Mouse (Mus musculus) CD4-positive, CD25-positive, alpha-beta regulatory T cell, adult 2 months (primary cell): ENCODE results near the gene Rnf223.

Source experiments
- DNase-seq: peaks from one replicate; pipeline ENCODE4 v3.0.0-alpha.2; 2012; ENCODE audit warnings: low read depth, low spot score

Gene Rnf223

DNA sequence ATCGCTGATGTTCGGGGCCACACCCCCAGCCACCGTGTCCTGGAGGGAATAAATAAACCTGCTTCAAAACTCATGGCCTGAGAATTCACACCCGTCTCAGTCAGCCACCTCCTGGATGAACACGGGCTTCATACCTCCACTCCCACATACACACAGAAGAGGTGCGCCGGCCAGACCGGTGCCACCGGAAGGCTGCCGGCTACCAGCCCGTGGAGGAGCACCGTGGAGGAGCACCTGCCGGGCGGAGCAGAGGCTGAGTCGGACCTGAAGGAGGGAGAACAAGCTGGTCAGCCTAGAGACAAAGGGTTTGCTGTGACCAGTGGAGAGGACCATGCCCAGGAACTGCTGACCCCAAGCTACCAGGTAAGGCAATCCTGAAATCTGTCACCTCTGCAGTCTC is at the start of gene Rnf223:
Gene Rnf223 (plus strand): TSS at position 78 of the 400 bp plus-strand sequence.
- DNase-seq = no peak

DNA sequence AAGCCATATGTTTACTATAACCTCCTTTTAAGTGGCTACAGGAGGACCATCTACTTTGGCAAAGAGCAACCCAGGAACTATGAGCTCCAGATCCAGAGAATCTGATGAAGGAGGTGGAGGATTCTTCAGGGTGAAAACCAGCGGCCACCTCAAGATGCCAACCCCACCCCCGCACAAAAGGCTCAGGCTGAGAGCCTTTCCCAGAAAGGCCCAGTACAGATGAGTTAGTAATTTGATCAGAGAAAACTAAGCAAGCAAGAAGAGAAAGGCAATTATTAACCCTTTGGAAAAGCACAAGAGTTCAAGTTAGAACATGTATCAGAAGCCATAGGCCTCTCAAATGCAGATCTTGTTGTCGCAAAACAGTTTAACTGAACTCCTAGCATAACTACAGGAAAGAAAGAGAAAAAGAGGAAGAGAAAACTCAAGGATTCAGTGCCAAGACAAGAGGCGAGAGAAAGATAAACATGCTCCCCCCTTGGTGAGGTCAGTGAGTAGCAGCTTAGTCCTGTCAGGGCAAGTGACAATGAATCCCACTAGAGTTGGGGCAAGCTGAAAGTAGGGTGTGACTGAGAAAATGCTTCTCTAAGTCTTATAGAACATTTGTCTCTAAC is 47.6 kb upstream of the Rnf223 start:
- no peak for DNase-seq

DNA sequence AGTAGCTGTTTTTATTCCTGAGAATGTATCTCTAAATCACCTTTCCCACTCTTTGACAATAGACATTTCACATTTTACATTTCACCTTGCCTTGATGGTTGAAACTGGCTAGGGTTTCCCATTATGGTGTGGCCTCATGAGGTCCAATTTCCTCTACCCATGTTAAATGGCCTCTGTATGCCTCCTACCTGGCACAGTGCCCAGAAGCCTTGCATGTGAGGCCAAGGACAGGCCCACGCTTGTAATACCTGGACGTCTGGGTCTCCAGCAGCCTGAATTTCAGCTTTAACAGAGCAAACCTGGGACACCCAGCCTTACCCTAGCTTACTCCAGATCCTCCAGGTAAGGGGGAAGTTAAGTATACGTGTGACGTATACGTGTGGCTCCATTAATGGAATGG is 47.0 kb upstream of the Rnf223 start:
- DNase-seq = no peak

DNA sequence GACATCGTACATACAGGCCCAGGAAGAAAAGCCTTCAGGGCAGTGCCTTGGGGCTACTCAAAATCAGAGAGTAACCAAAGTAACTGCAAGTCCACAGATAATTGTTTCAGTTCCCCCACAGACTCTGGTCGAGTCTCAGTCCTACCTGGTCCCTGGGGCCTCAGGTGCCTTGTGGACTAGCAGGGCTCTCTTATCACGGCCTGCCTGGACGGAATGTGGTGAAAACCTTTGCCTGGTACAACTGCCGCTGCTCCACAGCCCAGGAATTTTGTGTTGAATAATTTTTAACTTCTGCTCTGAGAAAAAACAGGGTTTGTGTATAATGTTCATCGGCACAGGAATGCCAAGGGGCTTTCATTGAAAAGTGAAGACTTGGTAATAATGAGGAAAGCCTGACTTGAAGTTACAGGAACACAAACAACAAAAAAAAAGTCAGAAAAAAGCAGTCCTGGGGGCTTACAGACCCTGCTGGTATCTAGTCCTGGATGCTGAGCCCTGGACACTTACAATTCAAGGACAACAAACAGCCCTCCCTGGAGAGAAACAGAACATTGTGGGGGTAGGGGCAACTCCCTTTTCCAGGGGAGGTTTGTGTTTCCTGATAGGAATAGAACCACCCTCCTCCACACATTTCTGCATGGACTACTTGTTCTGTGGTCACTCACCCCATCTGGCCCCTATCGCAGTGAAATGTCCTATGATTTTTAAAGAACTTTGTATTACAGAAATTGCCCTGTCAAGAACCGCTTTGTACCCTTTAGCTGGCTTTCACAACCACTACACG is 46.0 kb upstream of the Rnf223 start:
- no peak for DNase-seq

DNA sequence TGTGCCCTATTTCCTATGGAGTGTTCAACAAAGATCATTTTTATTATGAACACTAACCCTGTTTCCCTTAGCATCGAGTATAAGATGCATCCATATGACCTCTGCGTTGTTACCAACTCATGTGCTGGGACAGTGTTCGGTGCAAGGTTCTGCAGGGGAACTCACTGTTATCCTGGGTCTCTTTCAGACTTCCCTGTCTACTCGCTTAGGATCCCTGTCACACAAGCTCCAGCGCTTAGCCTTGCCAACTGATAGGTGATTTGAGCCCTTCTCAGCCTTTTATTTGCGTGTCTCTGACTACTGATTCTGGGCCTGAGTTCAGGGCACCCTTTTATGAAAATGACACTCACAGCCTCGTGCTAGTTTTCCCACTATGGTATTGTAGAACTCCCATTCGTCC is 45.1 kb upstream of the Rnf223 start:
- no peak for DNase-seq

DNA sequence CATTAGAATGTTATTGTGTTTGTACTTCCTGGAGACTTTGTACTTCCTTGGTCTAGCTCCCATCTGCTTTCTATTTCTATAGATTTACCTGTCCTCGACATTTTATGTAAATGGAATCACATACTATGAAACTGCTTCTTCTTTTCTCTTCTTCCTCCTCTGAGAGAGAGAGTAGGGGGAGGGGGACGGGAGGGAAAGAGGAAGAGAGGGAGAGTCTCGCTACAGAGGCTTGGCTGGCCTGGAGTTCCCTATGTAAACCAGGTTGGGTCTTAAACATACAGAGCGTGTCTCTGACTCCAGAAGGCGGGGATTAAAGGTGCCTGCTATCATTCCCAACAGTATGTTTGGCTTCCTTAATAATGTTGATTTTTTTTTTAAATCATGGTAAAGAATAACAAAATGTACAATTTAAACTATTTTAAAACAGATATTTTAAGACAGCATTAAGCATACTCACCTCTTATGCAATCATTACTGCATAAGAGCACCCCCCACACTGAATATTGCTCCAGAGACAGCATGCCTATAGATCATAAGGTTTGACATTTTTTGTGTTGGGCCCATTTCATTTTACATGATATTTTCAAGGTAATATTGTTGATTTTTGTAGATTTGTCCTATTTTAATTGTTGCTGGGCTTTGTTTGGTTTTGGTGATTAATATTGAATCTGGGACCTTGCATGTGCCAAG is 42.8 kb upstream of the Rnf223 start:
- DNase-seq = no peak

DNA sequence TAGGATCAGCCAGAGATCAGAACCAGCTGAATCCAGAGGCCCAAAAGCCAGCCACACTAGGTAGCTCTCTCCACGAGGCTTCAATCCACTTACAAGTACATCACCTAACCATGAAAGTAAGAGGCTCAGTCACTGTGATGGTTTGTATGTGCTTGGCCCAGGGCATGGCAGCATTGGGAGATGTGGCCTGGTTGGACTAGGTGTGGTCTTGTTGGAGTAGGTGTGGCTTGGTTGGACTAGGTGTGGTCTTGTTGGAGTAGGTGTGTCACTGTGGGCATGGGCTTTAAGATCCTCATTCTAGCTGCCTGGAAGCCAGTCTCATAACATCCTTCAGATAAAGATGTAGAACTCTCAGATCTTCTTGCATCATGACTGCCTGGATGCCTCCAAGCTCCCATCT is 39.1 kb upstream of the Rnf223 start:
- DNase-seq = no peak

DNA sequence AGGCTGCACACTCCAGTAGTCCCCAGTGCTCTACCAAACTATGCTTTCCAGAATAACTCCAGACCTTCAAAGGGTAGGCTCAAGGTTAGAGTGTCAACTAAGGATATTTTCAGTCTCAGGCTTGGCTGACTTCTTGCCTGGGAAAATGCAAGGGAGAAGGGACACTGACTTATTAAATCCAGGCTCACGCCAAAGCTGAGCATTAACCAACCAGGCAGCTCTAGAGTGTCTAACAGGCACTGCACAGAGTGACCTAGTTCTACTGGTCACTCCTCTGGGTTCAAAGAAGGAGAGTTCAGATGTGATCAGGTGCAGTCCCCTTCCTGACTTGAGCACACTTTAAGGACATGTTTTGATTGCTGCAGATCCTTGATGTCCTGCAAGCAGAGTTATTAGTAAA is 37.5 kb upstream of the Rnf223 start:
- no peak for DNase-seq

DNA sequence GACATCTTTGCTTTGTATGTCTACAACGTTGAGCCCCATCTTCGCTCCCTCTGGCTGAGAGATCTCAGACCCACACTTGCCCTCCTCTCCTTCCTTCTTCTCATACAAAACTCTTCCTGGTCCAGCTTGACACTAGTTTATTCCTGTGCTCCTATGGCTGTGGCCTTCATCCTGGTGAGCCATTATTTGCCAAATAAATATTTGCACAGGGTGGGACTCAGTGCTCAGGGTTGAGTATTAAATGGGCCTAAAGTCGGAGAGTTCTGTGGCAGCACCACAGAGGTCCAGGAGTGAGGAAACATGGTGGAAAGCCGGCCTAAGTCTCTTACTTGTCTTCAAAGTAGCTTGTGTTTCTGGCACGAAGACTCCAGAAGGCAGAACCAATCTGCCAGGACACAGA is 36.6 kb upstream of the Rnf223 start:
- no peak for DNase-seq

DNA sequence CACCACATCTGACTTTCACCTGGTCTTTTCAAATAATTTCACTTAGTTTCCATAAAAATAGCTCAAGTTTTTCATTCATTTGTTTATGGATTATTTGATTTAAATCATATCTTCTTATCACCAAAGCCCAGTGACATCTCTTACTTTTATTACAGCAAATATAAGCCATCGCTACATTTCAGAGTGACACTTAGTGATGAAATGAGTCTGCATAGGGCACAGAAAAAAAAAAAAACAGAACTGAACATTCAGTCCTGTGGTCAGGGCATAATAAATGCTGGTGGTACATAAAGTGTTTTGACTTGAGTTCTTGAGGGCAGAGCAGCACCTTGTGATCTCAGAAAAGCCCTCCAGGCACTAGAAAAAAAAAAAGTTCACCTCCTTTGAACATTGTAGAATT is 34.1 kb upstream of the Rnf223 start:
- no peak for DNase-seq

DNA sequence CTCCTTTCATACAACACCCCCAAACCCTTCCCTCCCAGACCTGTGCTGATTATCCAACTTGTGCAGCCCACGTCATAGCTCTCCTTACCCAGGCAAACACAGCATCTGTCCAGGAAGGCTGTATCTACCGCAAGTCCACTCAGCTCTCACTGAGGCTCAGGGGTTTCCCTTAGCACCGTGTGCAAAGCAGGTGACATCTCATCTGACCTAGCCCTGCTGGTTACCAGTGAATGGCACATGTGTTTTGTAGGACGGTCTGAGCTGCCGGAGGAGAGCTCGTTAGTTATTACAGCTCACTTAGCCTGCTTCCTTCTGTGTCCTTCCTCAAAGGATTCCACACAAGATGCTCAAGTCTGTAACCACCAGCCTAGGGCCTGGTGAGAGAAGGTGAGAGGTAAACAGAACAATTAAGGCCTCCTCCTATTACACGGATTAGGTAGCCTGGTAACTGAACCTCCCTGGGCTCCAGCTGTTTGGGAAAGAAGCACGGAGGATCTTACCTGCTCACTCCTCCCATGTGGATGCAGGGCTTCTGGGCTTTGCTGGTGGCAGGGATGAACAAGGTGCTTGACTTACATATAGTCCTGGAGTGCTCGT is 32.4 kb upstream of the Rnf223 start:
- DNase-seq = no peak

DNA sequence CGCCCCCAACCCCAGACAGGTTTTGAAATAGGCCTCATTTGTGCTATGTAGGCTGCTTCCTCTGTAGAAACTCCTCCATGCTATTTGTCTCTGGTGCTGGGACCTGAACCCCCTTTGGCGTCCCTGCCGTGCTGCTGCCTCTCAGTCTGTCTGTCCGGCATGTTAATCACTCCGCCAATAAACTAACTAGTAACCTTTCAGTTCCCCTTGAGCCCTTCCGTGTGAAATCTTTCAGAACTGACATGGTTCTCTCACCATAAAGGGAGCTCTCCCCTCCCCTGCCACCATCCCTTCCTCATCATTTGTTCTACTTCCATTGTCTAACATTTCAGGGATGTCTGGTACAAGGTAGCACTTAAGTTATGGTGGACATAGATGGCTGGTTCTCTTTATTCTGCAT is 30.9 kb upstream of the Rnf223 start:
- DNase-seq = no peak

DNA sequence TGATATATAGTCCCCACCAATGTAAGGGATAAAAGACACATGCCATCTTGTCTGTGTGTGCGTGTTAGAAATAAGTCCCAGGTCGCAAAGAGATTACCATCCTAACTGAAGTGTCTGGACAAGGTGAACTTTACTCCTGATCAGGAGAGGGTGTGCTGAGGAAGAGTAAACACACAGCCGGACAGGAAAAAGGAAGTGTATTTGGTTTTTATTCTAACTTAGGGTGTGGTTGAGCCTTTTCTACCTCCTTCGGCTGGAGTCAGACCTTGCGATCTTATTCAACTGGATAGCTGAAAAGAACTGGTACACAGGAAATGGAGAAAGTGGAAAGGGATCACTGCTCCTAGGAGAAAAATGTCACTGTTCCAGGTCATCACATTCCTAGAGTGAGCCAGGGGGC is 29.8 kb upstream of the Rnf223 start:
- no peak for DNase-seq

DNA sequence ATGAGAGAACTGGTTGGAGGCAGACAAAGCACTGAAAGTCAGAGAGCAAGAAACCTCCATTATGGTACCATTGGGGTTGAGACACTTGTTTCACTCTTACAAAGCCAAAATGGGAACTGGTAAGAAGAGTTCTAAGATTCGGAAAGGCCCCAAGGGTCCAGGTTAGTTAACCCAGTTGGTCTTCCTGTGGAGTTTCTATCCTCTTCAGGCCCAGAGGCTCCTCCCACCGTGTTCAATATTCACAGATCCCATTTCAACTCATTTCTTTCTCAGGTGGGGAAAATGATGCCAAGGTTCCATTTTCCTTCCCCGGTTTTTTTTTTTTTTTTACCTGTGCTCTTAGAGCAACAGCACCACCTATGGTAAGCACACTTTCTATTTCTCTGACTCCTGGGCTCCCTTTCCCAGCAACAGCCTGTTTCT is 28.8 kb upstream of the Rnf223 start:
- DNase-seq = peak; percentile 49

DNA sequence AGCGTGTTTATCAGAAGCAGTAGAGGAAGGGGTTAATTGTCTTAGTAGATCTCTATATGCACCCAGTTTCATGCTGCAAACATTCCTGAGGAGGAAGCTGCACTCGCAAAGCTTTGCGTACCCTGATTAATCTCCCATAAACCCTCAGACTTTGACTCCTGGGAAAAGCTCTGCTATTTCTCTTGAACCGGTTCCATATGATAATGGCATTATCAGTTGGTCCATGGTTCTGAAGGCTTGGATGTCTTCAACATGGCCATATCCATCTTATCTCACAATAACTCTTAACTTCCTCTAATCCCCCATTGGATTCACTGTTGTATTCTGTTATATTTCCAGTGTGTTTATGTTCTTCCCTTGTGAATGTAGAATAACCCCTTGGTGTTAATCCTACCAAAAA is 27.0 kb upstream of the Rnf223 start:
- DNase-seq = no peak

DNA sequence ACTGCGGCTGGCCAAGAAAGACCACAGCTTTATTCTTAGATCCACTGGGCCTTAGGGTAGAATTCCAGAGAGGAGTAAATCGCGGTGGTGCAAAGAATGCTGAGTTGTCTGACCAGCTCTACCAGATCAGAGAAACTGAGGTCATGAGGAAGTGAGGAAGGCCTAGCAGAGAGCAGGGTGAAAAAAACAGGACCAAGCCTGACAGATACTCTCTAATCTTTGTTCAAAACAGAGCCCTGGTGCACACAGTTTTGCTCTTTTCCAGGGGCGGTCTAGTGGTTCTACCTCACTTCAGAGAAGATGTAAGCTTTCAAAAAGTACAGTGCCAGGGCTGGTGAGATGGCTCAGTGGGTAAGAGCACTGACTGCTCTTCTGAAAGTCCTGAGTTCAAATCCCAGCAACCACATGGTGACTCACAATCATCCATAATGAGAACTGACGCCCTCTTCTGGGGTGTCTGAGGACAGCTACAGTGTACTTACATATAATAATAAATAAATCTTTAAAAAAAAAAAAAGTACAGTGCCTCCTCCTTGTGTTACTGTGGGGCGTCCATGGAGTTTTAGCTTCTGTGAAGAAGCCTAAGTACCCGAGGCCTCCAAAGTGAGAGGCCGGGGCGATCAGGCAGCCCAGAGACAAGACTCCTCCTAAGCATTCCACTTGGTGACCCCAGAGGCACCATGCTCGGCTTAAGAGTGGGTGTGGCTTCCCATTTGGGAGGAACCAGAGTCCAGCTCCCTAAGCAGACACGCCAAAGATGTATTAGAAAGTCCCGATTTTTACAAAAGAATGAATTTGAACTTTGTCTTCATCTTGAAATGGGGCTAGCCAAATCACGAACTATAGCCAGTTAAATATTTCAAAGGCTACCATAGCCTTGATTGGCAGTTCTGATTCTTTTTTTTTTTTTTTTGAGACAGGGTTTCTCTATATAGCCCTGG is 21.4 kb upstream of the Rnf223 start:
- DNase-seq = peak; percentile 57

DNA sequence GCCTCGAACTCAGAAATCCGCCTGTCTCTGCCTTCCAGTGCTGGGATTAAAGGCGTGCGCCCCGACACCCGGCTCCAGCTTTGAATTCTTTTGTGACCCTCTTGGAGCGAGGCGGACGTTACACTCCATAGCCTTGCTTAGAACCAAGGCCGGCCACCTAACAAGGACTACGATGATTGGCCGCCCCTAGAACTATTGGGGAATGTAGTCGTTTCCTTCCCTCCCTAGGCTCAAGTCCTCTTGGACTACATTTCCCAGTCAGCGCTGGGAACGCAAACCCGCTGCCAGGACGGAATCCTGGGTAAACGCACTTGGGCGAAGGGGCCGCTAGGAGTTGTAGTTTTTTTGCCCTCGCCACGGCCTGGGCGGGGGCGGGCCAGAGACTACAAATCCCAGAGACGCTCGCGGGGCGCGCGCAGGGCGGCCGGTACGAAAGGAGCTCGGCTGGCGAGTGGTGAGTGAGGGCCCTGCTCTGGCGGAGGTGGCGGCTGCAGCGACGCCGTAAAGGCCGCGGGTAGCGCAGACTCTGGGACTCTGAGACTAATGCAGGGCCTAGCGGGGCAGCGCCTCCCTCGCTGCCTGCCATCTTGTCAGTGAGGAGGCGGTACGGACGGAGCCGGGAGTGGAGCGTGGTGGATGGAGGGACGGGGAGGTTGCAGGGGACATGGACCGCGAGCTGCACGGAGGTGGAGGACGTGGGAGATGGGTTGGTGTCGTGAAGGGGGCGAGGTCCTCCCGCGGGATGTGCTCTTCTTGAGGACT is 20.6 kb upstream of the Rnf223 start, which contains the start of gene 9430015G10Rik:
Gene 9430015G10Rik (plus strand): TSS at position 413 of the 762 bp plus-strand sequence.
- peak; percentile 97 for DNase-seq

DNA sequence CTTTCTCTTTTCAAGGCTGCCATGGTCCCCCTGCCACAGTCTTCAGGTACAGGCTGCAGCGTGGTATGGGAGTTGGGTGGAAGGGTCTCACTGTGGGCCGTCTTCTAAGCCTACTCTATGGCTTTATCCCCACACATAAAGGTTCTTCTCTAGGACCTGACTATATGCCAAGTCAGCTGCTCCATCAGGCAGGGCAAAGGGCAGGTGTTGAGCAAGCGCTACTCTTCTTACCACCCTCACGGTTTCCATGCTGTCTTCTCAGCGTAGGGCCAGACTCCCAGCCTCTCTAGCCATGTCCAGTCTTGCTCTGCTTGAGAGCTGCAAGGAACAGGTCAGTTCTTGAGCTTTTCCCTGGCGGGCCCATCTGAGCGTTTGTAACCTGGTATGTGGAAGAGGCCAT is 6.2 kb upstream of the Rnf223 start:
- DNase-seq = no peak

DNA sequence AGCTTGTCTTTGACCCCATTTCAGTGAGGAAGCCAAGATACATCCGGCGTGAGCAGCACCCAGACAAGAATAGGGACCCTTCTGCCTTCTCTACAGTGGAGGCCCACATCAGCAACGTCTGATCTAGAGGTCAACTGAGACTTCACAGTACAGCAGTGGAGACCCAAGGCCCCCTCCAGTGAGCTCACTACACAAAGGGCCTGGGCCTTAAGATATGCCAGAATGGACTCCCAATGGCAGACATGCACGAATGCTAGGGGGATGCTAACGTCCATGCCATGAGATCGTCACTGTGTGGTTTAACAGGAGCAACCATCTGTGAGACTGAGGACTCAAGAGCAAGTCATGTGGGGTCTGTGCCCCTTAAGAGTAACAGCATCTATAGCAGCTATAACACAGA is 4.9 kb upstream of the Rnf223 start:
- no peak for DNase-seq

DNA sequence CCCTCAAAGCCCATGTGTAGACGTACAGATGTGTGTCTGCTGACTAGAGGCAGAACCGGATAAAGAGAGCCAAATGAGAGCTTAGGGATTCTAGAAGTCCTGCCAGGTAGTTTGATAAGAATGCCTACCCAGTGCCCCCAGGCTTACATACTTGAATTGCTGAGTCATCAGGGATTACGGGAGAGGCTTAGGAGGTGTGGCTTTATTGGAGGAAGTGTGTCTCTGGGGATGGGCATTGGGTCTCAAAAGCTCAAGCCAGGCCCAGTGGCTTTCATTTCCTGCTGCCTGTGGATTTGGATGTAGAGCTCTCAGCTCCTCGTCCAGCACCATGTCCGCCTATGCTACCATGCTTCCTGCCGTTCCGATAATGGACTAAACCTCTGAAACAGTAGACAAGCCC is 3.5 kb upstream of the Rnf223 start:
- DNase-seq = no peak

DNA sequence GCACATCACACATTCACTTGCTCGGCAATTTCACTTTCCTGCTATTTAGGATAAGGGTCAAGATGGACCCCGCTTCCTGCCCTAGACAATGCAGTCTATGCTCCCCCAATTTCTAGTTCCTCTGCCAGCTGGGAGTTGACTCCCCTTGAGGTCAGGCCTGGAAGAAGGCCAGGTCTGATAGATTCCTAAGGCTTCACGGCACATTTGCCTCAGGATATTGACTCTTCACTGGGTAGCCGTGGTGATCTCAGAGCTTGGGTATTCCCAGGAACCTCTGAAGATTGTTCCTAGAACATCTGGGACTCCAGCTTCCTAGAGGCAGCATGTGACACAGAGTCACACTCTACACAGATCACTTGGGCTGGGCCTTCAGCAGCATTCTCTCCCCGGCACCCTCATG is 1.6 kb upstream of the Rnf223 start:
- DNase-seq = no peak
